Mouse (Mus musculus) hindlimb bud, embryonic 11.5 days (tissue): ENCODE measurements at regions not wholly inside any gene's neighbourhood (a gene's known extent, or its start where the extent isn't known, plus 50 kb on each side); places are given as distances from the start of the nearest gene placed in this dataset.
"Not testable (repeated sequence)": the region's sequence is repeated elsewhere in the genome, so short reads cannot be mapped to it uniquely, and the experiment has no call there.

ENCODE experiments used
- DNase-seq: peaks from one replicate; pipeline ENCODE4 v3.0.0-alpha.2; 2012; ENCODE audit warnings: low read depth, low spot score; ENCODE audit errors: extremely low spot score

GRCm38 (mm10) chr13:111860931-111861330 lies 52.1 kb upstream of the Map3k1 start:
- no peak for DNase-seq

- DNase-seq: no peak
Measured at GRCm38 (mm10) chr13:111862316-111862715, 53.5 kb upstream of the Map3k1 start.

GRCm38 (mm10) chr13:111865956-111866355 lies 57.2 kb upstream of the Map3k1 start:
- no peak for DNase-seq

- DNase-seq: no peak
Measured at GRCm38 (mm10) chr13:111867261-111867660, 58.5 kb upstream of the Map3k1 start.

GRCm38 (mm10) chr13:111867763-111868725 lies 59.3 kb upstream of the Map3k1 start:
- DNase-seq: peak; percentile 18

GRCm38 (mm10) chr13:111868947-111869346 lies 60.2 kb upstream of the Map3k1 start:
- DNase-seq: no peak

GRCm38 (mm10) chr13:111869771-111870437 lies 61.1 kb upstream of the Map3k1 start:
- no peak for DNase-seq

- no peak for DNase-seq
Measured at GRCm38 (mm10) chr13:111870505-111870904, 61.7 kb upstream of the Map3k1 start.

GRCm38 (mm10) chr13:111871672-111872410 lies 63.0 kb upstream of the Map3k1 start:
- no peak for DNase-seq

- no peak for DNase-seq
Measured at GRCm38 (mm10) chr13:111874330-111874729, 65.5 kb upstream of the Map3k1 start.

GRCm38 (mm10) chr13:111876404-111876803 lies 67.6 kb upstream of the Map3k1 start:
- no peak for DNase-seq

- no peak for DNase-seq
Measured at GRCm38 (mm10) chr13:111876847-111877246, 68.1 kb upstream of the Map3k1 start.

GRCm38 (mm10) chr13:111883768-111884566 lies 75.2 kb upstream of the Map3k1 start:
- DNase-seq: not testable (repeated sequence)

- no peak for DNase-seq
Measured at GRCm38 (mm10) chr13:111890792-111891191, 82.0 kb upstream of the Map3k1 start.

- DNase-seq: no peak
Measured at GRCm38 (mm10) chr13:111892141-111892540, 83.3 kb upstream of the Map3k1 start.

- no peak for DNase-seq
Measured at GRCm38 (mm10) chr13:111893221-111893713, 84.5 kb upstream of the Map3k1 start.

- DNase-seq: no peak
Measured at GRCm38 (mm10) chr13:111894804-111895478, 86.1 kb upstream of the Map3k1 start.

- no peak for DNase-seq
Measured at GRCm38 (mm10) chr13:111896279-111896678, 87.5 kb upstream of the Map3k1 start.

GRCm38 (mm10) chr13:111903361-111903760 lies 94.6 kb upstream of the Map3k1 start:
- no peak for DNase-seq

GRCm38 (mm10) chr13:111903931-111904330 lies 95.1 kb upstream of the Map3k1 start:
- DNase-seq: no peak
